In the genomic region with DNA sequence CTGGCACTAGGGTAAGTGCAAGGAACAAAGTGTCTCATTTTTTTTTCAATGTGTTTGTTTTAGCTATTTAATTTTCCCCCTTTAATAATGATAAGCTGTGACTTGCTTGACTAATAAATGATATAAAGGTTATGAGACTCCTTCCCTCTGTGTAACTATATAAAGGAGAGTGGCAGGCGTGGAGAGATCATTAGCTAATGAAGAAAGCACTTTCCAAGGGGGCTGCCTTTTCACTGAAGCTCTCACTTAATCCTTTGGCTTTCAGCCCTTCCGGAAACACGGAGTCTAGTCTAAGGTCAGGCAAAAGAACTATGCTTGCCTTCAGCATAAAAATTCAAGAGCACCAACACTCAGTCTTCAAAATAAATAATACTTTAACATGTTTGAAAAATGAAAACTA, we compare ENCODE assay signal across 10 mouse cellular contexts.
"Had no signal": no experiment of that assay in that cellular context is flagged by ENCODE, and none has a peak within 500 bp of the region (broad histone marks: within the 10 kb centered on the region; RNA-seq: fewer than 3 reads in every experiment).

No protein-coding gene starts in this region.

- DNase-seq: kidney, postnatal 25 days; layer of hippocampus, adult 9-11 months; layer of hippocampus, postnatal 36 days; lung, postnatal 14 days; thymus, postnatal 4 days had no signal

- ATAC-seq: liver, embryonic 12.5 days had no signal

- H3K4me3 ChIP-seq: limb, embryonic 15.5 days; liver, embryonic 12.5 days; lung, embryonic 15.5 days; neural tube, embryonic 12.5 days had no signal

- H3K27ac ChIP-seq: limb, embryonic 15.5 days; liver, embryonic 12.5 days; lung, embryonic 15.5 days; neural tube, embryonic 12.5 days; stomach, postnatal 0 days had no signal

- H3K36me3 ChIP-seq: limb, embryonic 15.5 days; liver, embryonic 12.5 days; lung, embryonic 15.5 days; neural tube, embryonic 12.5 days had no signal

- H3K4me2 ChIP-seq: limb, embryonic 15.5 days; liver, embryonic 12.5 days; lung, embryonic 15.5 days; neural tube, embryonic 12.5 days had no signal

- H3K9ac ChIP-seq: limb, embryonic 15.5 days; liver, embryonic 12.5 days; lung, embryonic 15.5 days; neural tube, embryonic 12.5 days had no signal

- H3K9me3 ChIP-seq: limb, embryonic 15.5 days; liver, embryonic 12.5 days; lung, embryonic 15.5 days; neural tube, embryonic 12.5 days had no signal

- H3K4me1 ChIP-seq: limb, embryonic 15.5 days; liver, embryonic 12.5 days; lung, embryonic 15.5 days; neural tube, embryonic 12.5 days had no signal

- H3K27me3 ChIP-seq: limb, embryonic 15.5 days; liver, embryonic 12.5 days; lung, embryonic 15.5 days; neural tube, embryonic 12.5 days had no signal
